Mouse (Mus musculus) lung, adult 18-20 months (tissue): ENCODE measurements around the gene Slc45a3.

Experiments
- DNase-seq, 2 experiments: peaks; one replicate each; pipeline ENCODE4 v3.0.0; 2022; ENCODE audit warnings: mixed read lengths in 2 of 2

The Slc45a3 gene

GRCm38 (mm10) chr1:131965818-131966217, 3.1 kb downstream of the Slc45a3 start:
- DNase-seq: no peak

DNA sequence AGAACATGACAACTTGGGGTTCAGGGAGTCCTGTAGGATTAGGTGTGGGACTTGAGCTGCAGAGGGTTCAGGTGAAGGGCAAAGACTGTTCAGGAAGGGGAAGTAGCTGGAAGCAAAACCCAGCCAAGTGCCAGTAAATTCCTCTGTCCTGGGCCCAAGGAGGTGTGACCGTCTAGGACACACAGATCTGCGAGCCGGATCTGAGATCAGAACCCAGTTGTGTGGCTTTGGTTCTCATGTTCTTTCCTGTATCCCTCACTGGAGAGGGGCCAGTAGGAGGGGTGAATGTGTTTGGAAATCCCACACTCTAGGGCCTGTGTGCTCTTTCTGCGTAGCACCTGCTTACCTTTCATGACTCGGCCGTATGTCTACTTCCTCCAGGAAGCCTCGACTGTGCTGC, 4.6 kb downstream of the Slc45a3 start:
- peak; percentile 42 to 77 for DNase-seq

DNA sequence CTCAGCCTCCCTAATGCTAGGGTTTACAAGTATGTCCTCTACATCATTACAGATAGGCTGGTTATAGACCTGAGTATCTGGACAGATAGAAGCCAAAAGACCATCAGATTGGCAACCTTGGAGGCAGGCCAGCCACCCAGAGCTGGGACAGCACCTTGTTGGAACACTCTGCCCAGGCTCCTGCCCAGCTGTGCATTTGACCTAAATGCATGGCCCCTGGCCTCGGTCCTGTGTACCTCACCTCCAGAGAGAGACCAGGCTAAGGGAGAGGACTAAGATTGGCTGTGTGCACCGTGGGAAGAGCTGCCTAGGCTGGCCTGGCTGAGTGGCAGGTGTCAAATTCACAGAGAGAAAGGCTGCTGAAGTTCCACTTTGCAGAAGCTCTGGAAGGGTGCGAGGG, 5.8 kb downstream of the Slc45a3 start:
- DNase-seq: no peak

GRCm38 (mm10) chr1:131968983-131969382, 6.2 kb downstream of the Slc45a3 start:
- DNase-seq: no peak

GRCm38 (mm10) chr1:131969825-131970224, 7.1 kb downstream of the Slc45a3 start:
- peak; percentile 22 to 55 for DNase-seq

DNA sequence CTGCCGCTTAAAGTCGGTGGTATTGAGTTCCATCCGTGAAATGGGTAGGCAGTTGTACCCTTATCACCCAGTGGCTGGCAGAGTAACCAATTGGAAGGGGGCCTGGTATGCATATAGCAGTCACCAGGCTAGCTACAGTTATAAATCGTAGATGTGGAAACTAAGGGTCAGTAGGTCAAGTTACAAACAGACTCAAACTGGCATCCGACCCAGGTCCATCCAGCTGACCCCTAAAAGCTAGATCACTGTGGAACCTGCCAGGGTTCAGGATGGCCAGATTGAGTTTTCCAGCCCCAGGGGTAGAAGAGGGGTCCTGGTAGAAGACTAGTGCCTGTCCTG, 7.5 kb downstream of the Slc45a3 start:
- DNase-seq: no peak

- peak in 1 of 2 experiments; percentile 40 for DNase-seq
Measured at GRCm38 (mm10) chr1:131970661-131971520, 8.1 kb downstream of the Slc45a3 start.

GRCm38 (mm10) chr1:131971771-131972497, 9.2 kb downstream of the Slc45a3 start:
- DNase-seq: no peak

DNA sequence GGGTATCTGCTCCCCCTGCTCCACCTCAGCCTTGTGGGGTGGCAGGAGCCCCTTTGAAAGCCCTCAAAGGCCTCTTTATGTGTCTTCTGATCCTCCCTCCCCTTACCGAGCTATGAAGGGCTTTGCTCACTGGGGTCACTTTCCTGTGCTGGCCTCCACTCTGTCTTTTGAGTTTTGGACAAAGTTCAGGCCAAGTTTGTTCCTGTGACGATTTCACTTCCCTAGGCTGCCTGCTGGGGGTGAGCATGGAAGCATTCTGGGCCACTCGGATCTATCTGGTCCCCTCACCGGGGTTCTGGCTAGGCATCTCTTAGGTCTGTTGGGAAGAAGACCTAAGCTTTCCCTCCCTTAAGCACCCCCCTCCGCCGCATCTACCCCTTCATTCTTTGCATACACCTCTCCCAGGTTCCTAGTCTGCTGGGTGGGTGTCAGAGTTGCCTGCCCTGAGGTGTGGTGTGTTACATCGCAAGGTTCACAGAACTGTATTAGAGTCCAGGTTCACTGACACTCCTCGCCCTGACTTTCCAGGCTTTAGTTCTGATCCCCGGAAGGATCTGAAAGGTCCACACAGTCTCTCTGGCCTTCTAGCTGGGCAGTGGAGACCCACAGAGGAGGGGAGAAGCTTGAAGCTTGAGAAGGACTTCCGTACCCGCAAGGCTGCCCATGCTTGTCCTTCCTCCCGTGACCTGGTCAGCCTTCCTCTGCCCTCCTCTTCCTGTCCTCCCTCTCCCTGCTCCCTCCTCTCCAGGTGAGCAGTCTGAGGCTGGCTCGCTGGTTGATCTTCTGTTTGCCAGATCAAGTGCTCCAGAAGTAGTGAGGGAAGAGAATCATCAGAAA, 9.9 kb downstream of the Slc45a3 start:
- no peak for DNase-seq

- peak in 1 of 2 experiments; percentile 55 for DNase-seq
Measured at GRCm38 (mm10) chr1:131973991-131974390, 11.2 kb downstream of the Slc45a3 start.

DNA sequence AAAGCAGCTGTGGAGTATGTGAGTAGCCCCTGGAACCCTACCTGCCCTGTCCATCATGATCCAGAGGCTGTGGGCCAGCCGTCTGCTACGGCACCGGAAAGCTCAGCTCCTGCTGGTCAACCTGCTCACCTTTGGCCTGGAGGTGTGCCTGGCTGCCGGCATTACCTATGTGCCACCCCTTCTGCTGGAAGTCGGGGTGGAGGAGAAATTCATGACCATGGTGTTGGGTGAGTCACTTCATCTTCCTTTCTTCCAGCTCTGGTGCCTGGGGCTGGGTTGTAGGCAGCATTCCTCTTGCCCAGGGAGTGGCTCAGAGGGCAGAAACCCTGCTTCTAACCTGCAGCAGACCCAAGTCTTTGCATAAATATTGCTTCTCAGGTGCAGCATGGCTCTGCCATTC, 14.1 kb downstream of the Slc45a3 start:
- DNase-seq: no peak

- no peak for DNase-seq
Measured at GRCm38 (mm10) chr1:131980471-131980870, 17.7 kb downstream of the Slc45a3 start.

- peak; percentile 66 to 69 for DNase-seq
Measured at GRCm38 (mm10) chr1:131981378-131982013, 18.7 kb downstream of the Slc45a3 start.

GRCm38 (mm10) chr1:131982907-131983306, 20.1 kb downstream of the Slc45a3 start:
- DNase-seq: peak; percentile 69 to 75

GRCm38 (mm10) chr1:131983806-131984205, 21.0 kb downstream of the Slc45a3 start:
- no peak for DNase-seq

DNA sequence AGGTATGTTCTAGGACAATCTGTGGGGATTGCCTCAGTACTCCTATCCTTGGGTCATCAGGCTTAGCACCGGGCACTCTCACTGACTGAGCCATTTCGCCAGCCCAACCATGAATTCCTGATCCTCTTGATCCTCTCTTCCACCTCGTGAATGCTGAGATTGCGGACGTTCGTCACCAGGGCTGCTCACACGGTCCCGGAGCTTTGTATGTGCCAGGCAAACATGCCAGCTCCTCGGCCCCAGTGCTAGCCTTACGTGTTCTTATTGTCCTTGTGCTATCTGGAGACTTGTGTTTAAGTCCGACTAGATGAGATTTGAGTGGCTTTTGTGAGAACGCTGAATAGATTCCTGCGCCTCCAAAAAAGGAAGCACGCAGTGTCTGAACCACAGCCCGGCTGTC, 24.7 kb downstream of the Slc45a3 start:
- DNase-seq: no peak

DNA sequence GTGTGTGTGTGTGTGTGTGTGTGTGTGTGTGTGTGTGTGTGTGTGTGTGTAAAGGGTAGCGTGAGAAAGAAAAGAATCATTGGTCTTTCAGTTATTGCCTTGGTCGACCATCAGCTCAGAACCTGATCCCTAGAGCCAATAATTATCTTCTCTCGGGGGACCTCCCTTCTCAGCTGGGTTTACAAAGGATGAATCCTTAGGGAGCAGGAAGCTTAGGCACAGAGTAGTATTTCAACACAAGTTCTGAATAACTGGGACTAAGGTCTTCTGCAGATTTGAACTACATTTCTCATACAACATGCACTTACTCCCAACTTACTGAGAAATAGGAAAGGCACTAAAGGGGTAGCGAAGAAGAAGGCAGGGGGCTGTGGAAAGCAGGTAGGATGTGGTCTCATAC, 26.7 kb downstream of the Slc45a3 start:
- no peak for DNase-seq

DNA sequence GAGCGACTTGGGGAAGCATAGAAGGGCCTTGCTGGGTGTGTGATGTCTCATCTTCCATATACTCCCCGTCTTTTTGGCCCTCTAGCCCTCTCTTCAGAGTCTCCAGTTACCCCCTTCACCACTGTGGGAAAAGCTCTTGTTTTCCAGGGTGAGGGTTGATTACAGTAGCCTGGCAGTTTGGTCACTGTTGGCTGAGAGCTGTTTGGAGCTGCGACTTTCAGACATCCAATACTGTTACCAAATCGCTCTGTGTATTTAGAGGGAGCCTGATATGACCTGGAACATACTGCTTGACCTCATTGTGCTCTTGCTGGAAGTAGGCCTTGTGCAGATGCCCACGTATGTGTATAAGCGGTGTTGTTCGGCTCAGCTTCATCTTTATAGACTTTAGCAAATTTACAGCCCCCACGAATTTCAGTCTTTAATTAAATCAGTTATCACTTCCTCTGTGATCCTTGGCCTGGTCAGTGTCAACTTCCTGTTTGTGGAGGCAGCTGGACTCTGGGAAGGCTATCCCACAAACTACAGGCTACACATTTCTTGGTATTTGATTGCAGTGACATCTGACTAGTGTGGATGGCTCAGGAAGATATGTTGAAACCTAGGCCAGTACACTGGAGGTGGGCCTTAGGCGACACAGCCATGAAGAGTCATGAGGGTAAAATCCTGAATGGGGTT, 27.5 kb downstream of the Slc45a3 start:
- no peak for DNase-seq

DNA sequence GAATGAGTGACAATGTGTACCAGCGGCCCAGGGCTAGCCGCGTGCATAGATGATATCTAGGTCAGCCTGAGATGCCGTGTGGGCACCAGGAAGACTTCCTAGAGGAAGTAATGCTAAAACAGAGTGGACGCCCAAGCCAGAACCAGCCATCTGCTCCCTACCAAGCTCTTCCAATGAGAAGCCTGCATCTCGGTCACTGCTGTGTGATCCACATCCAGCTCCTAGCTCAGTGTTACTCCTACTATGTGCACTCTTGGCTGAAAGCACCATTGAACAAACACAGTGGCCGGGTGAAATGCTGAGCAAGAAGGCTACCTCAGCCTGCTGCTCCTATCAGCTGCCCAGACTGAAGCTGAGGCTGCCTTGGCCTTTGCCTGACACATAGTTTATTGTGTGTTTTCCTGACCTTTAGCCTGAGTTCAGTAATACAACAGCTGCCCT, 29.8 kb downstream of the Slc45a3 start:
- no peak for DNase-seq

DNA sequence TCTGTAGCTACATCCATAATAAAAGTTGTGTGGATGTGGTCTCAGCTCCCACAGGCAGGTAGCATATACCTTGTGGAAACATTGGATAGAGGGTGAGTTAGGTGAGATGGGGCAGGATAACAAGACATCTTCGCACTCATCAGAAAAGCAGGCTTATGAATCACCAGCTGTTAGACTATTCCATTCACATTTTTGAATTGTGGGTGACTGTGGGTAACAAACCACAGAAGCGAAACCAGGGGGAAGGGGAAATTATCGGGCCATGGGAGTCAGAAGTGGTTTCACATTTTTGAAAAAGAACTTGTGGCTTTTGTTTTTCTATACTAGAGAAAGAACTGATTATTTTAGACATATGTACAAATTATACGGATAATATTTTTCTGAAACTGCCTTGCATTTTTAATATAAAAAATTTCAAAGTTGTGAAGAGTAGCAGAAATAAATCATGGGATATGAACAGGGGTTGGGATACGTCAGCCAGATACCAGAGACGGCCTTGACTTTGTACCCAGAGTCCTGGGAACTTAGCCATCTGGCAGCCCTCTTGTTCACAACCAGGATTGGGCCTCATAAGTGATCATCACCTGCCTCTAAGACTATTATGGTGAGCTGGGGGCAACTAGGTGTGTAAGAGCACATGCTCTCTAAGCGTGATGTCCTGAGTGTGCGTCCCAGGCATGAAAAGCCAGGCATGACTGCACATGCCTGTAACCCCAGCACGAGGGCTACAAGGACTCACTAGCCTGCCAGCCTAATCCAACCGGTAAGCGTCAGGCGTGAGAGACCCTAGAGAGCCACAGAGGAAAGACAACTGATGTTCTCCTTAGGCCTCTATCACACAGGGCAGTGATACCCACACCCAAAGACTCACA, 30.6 kb downstream of the Slc45a3 start:
- no peak for DNase-seq

- peak; percentile 63 to 64 for DNase-seq
Measured at GRCm38 (mm10) chr1:131995062-131995461, 32.3 kb downstream of the Slc45a3 start.
